Mouse (Mus musculus) adipose tissue, adult 10 weeks (tissue): ENCODE data around the gene Krtap3-1. TPM values are rescaled to one million over a fixed set of nuclear protein-coding genes. Genes with fewer than 3 reads are reported as not detected.

Source experiments
- polyA plus RNA-seq: library from polyadenylated mRNA; stranded (reverse); fragments of 350-450 nt; fragmentation: Illumina TruSeq; extraction: RNeasy Lipid Tissue Mini Kit (QIAGEN cat#74804); gene quantifications from one replicate; pipeline ENCODE4 v1.2.3, GENCODE M21; 2014; ENCODE audit warnings: low read depth, low replicate concordance

Krtap3-1 gene
- not detected for polyA plus RNA-seq

DNA sequence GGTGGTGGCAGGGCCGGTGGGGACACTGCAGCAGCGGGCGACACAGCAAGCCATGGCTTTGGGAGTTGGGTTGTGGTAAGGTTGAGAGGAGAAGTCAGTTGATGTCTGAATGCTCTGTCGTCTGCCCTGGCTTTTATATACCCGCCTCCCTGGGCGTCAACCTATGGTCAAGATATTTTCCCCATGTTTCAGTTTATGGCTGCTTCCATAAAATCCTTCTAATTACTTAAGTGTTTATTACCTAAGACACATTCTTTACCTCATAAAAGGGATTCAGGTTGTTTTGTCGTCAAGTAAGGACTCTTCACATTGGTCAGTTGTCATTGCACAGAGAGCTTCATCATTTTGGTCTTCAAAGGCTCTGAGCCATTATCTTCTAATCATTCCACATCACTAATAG is at the start of gene Krtap3-1:
Gene Krtap3-1 (minus strand): TSS at position 101 of the 400 bp plus-strand sequence.

DNA sequence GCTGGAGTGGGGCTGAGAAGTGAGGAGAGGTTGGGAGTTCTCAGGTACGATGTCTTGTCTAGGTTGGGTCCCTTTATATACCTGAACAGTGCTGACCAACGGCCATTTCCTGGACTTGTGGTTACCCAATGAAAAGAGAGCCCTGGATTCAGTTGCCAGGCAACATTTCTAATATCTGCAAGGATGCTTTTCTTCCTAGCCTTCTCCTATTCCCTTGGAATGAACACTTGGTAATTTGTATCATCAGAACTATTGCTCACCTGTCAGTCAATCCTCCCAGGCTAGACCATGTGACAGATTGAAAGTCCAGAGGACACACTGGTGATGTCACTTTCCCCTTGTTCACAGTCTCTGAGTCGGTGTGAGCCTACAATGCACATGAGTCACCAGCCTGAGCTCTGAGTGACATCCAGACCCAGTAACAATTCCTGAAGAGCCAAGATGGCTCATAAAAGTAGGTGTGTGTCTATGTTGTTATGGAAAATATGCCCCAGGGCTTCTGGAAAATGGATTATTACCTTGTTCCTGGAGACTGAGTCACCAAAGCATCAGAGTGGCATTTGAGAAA is 48.5 kb upstream of the Krtap3-1 start, which contains the start of gene Krtap2-4:
Gene Krtap2-4 (minus strand): TSS at position 51 of the 568 bp plus-strand sequence.

DNA sequence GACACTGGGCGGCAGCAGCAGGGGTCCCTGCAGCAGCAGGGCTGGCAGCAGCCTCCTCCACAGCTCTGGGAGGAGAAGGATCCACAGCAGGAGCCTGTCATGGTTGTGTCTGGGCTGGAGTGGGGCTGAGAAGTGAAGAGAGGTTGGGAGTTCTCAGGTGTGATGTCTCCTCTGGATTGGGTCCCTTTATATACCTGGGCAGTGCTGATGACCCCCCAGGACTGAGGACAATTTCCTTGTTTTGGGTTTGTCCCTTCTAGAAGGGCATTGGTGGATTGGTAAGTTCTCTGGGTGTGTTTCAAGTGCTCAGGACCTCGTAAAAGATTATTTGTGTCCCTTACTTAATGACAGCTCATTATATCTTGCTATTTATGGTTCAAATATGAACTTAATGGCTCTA is 43.7 kb upstream of the Krtap3-1 start, which contains the start of gene Gm11937:
Gene Gm11937 (minus strand): TSS at position 101 of the 400 bp plus-strand sequence.

DNA sequence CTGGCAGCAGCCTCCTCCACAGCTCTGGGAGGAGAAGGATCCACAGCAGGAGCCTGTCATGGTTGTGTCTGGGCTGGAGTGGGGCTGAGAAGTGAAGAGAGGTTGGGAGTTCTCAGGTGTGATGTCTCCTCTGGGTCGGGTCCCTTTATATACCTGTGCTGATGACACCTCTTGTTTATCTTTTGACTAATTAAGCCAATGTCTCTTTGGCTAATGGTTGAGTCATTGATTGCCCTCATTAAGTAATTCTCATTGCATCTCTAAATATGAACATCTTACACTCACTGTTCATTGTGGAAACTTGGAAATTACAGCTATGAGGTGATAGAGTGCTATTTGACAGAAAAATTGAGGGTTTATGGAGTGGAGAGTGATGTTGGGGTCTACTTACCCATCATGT is 36.8 kb upstream of the Krtap3-1 start, which contains the start of gene Gm11938:
Gene Gm11938 (minus strand): TSS at position 101 of the 400 bp plus-strand sequence.

DNA sequence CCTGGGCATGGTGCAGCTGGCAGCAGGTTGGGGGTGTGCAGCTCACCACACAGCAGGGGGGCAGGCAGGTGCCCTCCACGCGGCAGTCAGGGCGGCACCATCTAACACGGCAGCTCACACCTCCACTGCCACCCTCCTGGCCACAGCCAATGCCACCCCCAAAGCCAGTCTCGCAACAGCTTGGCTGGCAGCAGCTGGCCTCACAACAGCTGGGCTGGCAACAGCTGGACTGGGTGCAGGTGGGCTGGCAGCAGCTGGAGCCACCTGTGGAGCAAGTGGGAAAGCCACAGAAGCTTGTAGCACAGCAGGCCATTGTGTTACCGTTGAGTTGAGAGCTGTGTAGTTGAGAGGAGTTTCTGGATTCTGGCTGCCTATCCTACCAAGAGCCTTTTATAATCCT is 31.3 kb upstream of the Krtap3-1 start, which contains the start of gene Krtap9-3:
Gene Krtap9-3 (minus strand): TSS at position 364 of the 400 bp plus-strand sequence.

DNA sequence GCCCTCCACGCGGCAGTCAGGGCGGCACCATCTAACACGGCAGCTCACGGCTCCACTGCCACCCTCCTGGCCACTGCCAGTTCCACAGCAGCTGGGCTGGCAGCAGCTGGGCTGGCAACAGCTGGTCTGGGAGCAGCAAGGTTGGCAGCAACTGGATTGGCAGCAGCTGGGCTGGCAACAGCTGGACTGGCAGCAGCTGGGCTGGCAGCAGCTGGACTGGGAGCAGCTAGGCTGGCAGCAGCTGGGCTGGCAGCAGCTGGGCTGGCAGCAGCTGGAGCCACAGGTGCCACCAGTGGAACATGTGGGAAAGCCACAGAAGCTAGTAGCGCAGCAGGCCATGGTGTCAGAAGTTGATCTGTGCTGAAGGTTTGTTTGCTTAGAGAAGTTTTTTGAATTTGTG is 24.6 kb upstream of the Krtap3-1 start, which contains the start of gene Krtap1-3:
Gene Krtap1-3 (minus strand): TSS at position 359 of the 400 bp plus-strand sequence.

DNA sequence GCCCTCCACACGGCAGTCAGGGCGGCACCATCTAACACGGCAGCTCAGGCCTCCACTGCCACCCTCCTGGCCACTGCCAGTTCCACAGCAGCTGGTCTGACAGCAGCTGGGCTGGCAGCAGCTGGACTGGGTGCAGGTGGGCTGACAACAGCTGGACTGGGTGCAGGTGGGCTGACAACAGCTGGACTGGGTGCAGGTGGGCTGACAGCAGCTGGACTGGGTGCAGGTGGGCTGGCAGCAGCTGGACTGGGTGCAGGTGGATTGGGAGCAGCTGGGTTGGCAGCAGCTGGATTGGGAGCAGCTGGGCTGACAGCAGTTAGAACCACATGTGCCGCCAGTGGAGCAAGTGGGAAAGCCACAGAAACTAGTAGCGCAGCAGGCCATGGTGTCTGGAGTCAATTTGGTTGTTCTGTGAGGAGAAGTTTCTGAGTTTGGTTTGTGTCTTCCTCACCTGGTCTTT is 16.8 kb upstream of the Krtap3-1 start, which contains the start of gene Krtap1-4:
Gene Krtap1-4 (minus strand): TSS at position 410 of the 460 bp plus-strand sequence.

DNA sequence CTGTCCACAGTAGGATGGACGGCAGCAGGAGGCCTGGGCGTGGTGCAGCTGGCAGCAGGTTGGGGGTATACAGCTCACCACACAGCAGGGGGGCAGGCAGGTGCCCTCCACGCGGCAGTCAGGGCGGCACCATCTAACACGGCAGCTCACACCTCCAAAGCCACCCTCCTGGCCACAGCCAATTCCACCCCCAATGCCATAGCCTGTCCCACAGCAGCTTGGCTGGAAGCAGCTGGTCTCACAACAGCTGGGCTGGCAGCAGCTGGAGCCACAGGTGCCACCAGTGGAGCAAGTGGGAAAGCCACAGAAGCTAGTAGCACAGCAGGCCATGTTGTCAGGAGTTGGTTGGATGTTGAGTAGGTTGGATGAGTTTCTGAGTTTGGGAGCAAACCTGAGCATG is 14.2 kb upstream of the Krtap3-1 start, which contains the start of gene Krtap1-5:
Gene Krtap1-5 (minus strand): TSS at position 381 of the 400 bp plus-strand sequence.

DNA sequence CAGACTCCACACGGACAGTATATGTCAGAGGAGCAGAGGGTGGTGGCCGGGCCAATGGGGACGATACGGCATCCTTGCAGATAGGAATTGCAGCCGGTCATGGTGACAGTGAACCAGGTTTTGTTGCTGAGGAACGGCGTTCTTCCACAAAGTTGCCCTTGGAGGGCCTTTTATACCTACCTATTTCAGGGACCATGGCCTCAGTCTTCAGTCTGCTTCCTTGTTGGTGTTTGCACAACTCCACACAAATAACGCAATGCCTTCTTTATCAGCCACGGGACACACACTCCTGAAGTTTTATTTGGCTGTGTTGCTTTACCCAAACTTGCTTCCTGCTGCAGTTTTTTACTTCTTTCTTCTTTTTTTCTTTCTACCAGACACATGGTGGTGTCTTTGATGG is 7.1 kb downstream of the Krtap3-1 start, which contains the start of gene Gm11939:
Gene Gm11939 (minus strand): TSS at position 101 of the 400 bp plus-strand sequence.

DNA sequence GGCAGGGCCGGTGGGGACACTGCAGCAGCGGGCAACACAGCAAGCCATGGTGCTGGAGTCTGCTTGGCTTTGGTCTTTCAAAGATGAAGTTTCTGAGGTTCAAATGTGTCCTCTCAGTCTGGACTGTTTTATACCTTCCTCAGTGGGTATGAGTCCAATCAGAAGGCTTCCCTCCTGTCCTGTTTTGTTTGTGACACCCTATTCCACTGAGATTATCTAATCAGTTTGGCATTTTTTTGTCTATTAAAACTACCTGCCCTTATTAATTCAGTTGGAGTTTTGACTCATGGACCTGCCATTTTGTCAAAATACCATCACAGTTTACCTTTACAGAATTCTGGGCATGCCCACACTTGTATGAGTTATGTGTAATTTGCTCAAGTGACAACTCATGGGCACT is 9.7 kb downstream of the Krtap3-1 start, which contains the start of gene Krtap3-2:
Gene Krtap3-2 (minus strand): TSS at position 101 of the 400 bp plus-strand sequence.

DNA sequence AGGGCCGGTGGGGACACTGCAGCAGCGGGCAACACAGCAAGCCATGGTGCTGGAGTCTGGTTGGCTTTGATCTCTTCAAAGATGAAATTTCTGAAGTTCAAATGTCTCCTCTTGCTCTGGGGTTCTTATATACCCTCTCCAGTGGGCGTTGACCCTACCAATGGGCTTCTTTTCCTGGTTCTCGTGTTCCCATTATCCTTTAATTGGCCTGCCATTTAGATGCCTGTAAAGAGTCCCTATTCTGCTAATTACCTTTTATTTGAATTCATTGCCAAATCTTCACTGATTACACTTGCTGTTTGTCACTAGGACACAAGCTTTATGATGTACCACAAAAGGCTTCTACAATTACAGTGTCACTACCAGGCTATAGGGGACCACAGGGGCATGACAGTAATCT is 15.7 kb downstream of the Krtap3-1 start, which contains the start of gene Krtap3-3:
Gene Krtap3-3 (minus strand): TSS at position 101 of the 400 bp plus-strand sequence.

DNA sequence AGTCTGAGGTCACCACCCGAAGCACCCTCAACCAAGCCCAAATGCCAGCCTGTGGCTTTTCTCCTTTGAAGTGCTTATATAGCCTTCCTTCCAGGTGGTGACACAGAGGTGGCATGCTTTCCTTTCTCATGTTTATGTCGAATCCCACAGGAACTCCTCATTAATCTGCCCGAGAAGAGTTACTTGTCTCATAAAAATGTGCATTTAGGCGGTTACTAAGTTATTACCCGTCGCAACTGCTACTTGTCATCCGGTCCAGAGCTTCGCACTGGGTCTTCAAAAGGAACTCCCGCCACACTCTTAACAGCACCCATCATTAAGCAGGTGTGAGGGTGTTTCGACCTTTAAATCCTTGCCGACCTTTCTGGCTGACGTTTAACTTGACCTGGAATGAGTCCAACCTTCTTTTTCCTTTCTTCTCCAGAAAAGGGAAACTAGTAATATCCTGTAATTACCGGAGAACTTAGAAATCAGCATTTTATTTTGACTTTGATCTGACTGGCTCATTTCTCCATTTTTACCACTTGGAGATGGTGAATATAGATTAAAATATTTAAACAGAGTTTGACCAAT is 45.1 kb downstream of the Krtap3-1 start, which contains the start of gene Krt39:
Gene Krt39 (minus strand): TSS at position 51 of the 573 bp plus-strand sequence.

Other genes starting within 250 kb of the Krtap3-1 start
- gene Krt25, start 243.7 kb downstream of the Krtap3-1 start, polyA plus RNA-seq, result not detected
- gene Krt26, start 228.7 kb downstream of the Krtap3-1 start, polyA plus RNA-seq, result not detected
- gene Krt27, start 215.5 kb downstream of the Krtap3-1 start, polyA plus RNA-seq, result not detected
- not detected for gene Krt28, start 191.7 kb downstream of the Krtap3-1 start, polyA plus RNA-seq
- 7.4 TPM for gene Krt10, start 177.3 kb downstream of the Krtap3-1 start, polyA plus RNA-seq
- not detected for gene Krt12, start 144.4 kb downstream of the Krtap3-1 start, polyA plus RNA-seq
- 0.77 TPM for gene Krt20, start 128.5 kb downstream of the Krtap3-1 start, polyA plus RNA-seq
- gene Krt23, start 73.5 kb downstream of the Krtap3-1 start, polyA plus RNA-seq, result 62.3 TPM
- not detected for gene Krt39, start 45.3 kb downstream of the Krtap3-1 start, polyA plus RNA-seq
- gene Krt40, start 23.5 kb downstream of the Krtap3-1 start, polyA plus RNA-seq, result not detected
- 0.48 TPM for gene Krtap3-3, start 15.8 kb downstream of the Krtap3-1 start, polyA plus RNA-seq
- not detected for gene Krtap3-2, start 9.8 kb downstream of the Krtap3-1 start, polyA plus RNA-seq
- gene Gm11939, start 7.2 kb downstream of the Krtap3-1 start, polyA plus RNA-seq, result not detected
- not detected for gene Krtap1-5, start 14.4 kb upstream of the Krtap3-1 start, polyA plus RNA-seq
- not detected for gene Krtap1-4, start 17.0 kb upstream of the Krtap3-1 start, polyA plus RNA-seq
- not detected for gene Krtap1-3, start 24.7 kb upstream of the Krtap3-1 start, polyA plus RNA-seq
- gene Krtap9-3, start 31.5 kb upstream of the Krtap3-1 start, polyA plus RNA-seq, result not detected
- not detected for gene Gm11938, start 36.7 kb upstream of the Krtap3-1 start, polyA plus RNA-seq
- not detected for gene Gm11937, start 43.6 kb upstream of the Krtap3-1 start, polyA plus RNA-seq
- not detected for gene Krtap2-4, start 48.2 kb upstream of the Krtap3-1 start, polyA plus RNA-seq
- not detected for gene Gm11562, start 53.8 kb upstream of the Krtap3-1 start, polyA plus RNA-seq
- gene Krtap4-1, start 61.6 kb upstream of the Krtap3-1 start, polyA plus RNA-seq, result not detected
- not detected for gene Krtap4-2, start 68.5 kb upstream of the Krtap3-1 start, polyA plus RNA-seq
- not detected for gene Krtap4-7, start 77.5 kb upstream of the Krtap3-1 start, polyA plus RNA-seq
- gene Gm11555, start 83.6 kb upstream of the Krtap3-1 start, polyA plus RNA-seq, result not detected
- not detected for gene Gm11563, start 92.3 kb upstream of the Krtap3-1 start, polyA plus RNA-seq
- gene Krtap4-6, start 99.3 kb upstream of the Krtap3-1 start, polyA plus RNA-seq, result not detected
- not detected for gene Gm14190, start 124.1 kb upstream of the Krtap3-1 start, polyA plus RNA-seq
- gene Gm14180, start 167.7 kb upstream of the Krtap3-1 start, polyA plus RNA-seq, result not detected
- gene Gm11595, start 206.3 kb upstream of the Krtap3-1 start, polyA plus RNA-seq, result not detected
- gene Krtap4-8, start 214.1 kb upstream of the Krtap3-1 start, polyA plus RNA-seq, result not detected
- gene Krtap4-9, start 218.6 kb upstream of the Krtap3-1 start, polyA plus RNA-seq, result not detected
- not detected for gene Gm11596, start 226.8 kb upstream of the Krtap3-1 start, polyA plus RNA-seq
- gene Gm11569, start 232.3 kb upstream of the Krtap3-1 start, polyA plus RNA-seq, result not detected
- not detected for gene Gm11554, start 237.8 kb upstream of the Krtap3-1 start, polyA plus RNA-seq
- not detected for gene Krtap4-13, start 243.3 kb upstream of the Krtap3-1 start, polyA plus RNA-seq
- not detected for gene Gm11564, start 249.0 kb upstream of the Krtap3-1 start, polyA plus RNA-seq